Mouse (Mus musculus) CH12.LX (cell line): Measurements from ENCODE around the gene Acot7. TPM values are rescaled to one million over a fixed set of nuclear protein-coding genes. Genes with fewer than 3 reads are reported as not detected.
A peak's percentile ranks its signal among the peaks of the same experiment; 100 is the strongest.

ENCODE experiments used
- DNase-seq: peaks from one replicate; pipeline ENCODE4 v3.0.0-alpha.2; 2013; ENCODE audit errors: extremely low read depth
- H3K27ac ChIP-seq: 2 replicates; pipeline ENCODE4 v1.5.1; 2012; ENCODE audit warnings: low read depth, mild to moderate bottlenecking, control low read depth, moderate library complexity; ENCODE audit not compliant: insufficient read depth
- H3K27me3 ChIP-seq: replicated peaks from 2 replicates; pipeline ENCODE3; 2012; ENCODE audit warnings: inconsistent platforms
- H3K36me3 ChIP-seq, 2 experiments: replicated peaks in 1 of 2; 2 replicates each; pipeline versions ENCODE3 to v1.6.1; 2012; ENCODE audit warnings: inconsistent platforms in 1 of 2, low read length in 1 of 2, mild to moderate bottlenecking in 1 of 2, mixed read lengths in 1 of 2, moderate library complexity in 1 of 2; ENCODE audit not compliant: control insufficient read depth in 1 of 2, insufficient read depth in 1 of 2
- H3K4me1 ChIP-seq, 2 experiments: 2 replicates each; pipeline ENCODE4 v1.6.1; 2012; ENCODE audit warnings: inconsistent platforms in 1 of 2, moderate library complexity in 1 of 2; ENCODE audit not compliant: insufficient read depth in 2 of 2, control insufficient read depth in 1 of 2
- H3K4me2 ChIP-seq: 2 replicates; pipeline ENCODE4 v1.6.1; 2012; ENCODE audit warnings: low read depth, mild to moderate bottlenecking, control low read depth; ENCODE audit not compliant: poor library complexity, insufficient read depth, severe bottlenecking
- H3K4me3 ChIP-seq, 3 experiments: fragments of 150-350 bp in 1 of 3; sonication (generic) in 1 of 3; replicated peaks in 1 of 3; 2 replicates each; pipeline versions ENCODE3 to v1.5.1; 2011 to 2012; ENCODE audit warnings: low read depth in 2 of 3, low read length in 2 of 3, mild to moderate bottlenecking in 2 of 3, moderate library complexity in 2 of 3, control low read depth in 1 of 3, improper control_type of control experiment in 1 of 3, inconsistent platforms in 1 of 3, mixed read lengths in 1 of 3; ENCODE audit not compliant: poor library complexity in 1 of 3
- H3K79me2 ChIP-seq: replicated peaks from 2 replicates; pipeline ENCODE4 v1.6.1; 2012; ENCODE audit warnings: mild to moderate bottlenecking, moderate library complexity; ENCODE audit not compliant: control insufficient read depth, poor library complexity, insufficient read depth, severe bottlenecking; ENCODE audit errors: extremely low read depth
- H3K9ac ChIP-seq: 2 replicates; pipeline ENCODE4 v1.6.1; 2012; ENCODE audit warnings: low read depth, mild to moderate bottlenecking, control low read depth, moderate library complexity; ENCODE audit not compliant: insufficient read depth
- H3K9me3 ChIP-seq: replicated peaks from 2 replicates; pipeline ENCODE3; 2012; ENCODE audit warnings: low read length, inconsistent platforms, mixed read lengths
- BHLHE40 ChIP-seq: IDR thresholded peaks from 2 replicates; pipeline ENCODE4 v1.6.1; 2011; ENCODE audit warnings: mild to moderate bottlenecking, low read depth, low read length, improper control_type of control experiment
- CHD1 ChIP-seq: IDR thresholded peaks from 2 replicates; pipeline ENCODE4 v1.6.1; 2012; ENCODE audit warnings: low read depth, low read length, improper control_type of control experiment, inconsistent platforms
- CHD2 ChIP-seq: IDR thresholded peaks from 2 replicates; pipeline ENCODE4 v1.6.1; 2011; ENCODE audit warnings: low read length, improper control_type of control experiment
- E2F4 ChIP-seq: IDR thresholded peaks from 2 replicates; pipeline ENCODE4 v1.6.1; 2011; ENCODE audit warnings: low read depth, low read length, improper control_type of control experiment; ENCODE audit not compliant: insufficient replicate concordance
- ELF1 ChIP-seq: IDR thresholded peaks from 2 replicates; pipeline ENCODE4 v1.6.1; 2014; ENCODE audit warnings: low read depth, mild to moderate bottlenecking, inconsistent platforms, low read length, improper control_type of control experiment
- EP300 ChIP-seq: IDR thresholded peaks from 2 replicates; pipeline ENCODE4 v1.6.1; 2011; ENCODE audit warnings: low read length, improper control_type of control experiment
- GABPA ChIP-seq: IDR thresholded peaks from 2 replicates; pipeline ENCODE4 v1.6.1; 2012; ENCODE audit warnings: low read depth, low read length, improper control_type of control experiment, inconsistent platforms; ENCODE audit not compliant: insufficient replicate concordance
- HCFC1 ChIP-seq: IDR thresholded peaks from 2 replicates; pipeline ENCODE4 v1.6.1; 2012; ENCODE audit warnings: low read depth, mild to moderate bottlenecking, inconsistent platforms, low read length, improper control_type of control experiment
- IRF4 ChIP-seq: IDR thresholded peaks from 2 replicates; pipeline ENCODE4 v1.6.1; 2014; ENCODE audit warnings: low read depth, mild to moderate bottlenecking, inconsistent platforms, low read length, improper control_type of control experiment
- JUN ChIP-seq: IDR thresholded peaks from 2 replicates; pipeline ENCODE4 v1.6.1; 2011; ENCODE audit warnings: low read depth, mild to moderate bottlenecking, low read length, improper control_type of control experiment, moderate library complexity; ENCODE audit not compliant: insufficient read depth
- JUND ChIP-seq: conservative IDR thresholded peaks from 2 replicates; pipeline ENCODE4 v1.6.1; 2011; ENCODE audit warnings: low read depth, low read length, improper control_type of control experiment
- MAZ ChIP-seq: IDR thresholded peaks from 2 replicates; pipeline ENCODE4 v1.6.1; 2012; ENCODE audit warnings: low read depth, mild to moderate bottlenecking, inconsistent platforms, low read length, improper control_type of control experiment, moderate library complexity
- MEF2A ChIP-seq: IDR thresholded peaks from 2 replicates; pipeline ENCODE4 v1.6.1; 2014; ENCODE audit warnings: low read depth, mild to moderate bottlenecking, inconsistent platforms, low read length, improper control_type of control experiment, borderline replicate concordance
- MXI1 ChIP-seq: IDR thresholded peaks from 2 replicates; pipeline ENCODE4 v1.6.1; 2011; ENCODE audit warnings: mild to moderate bottlenecking, low read depth, low read length, improper control_type of control experiment
- NELFE ChIP-seq: IDR thresholded peaks from 2 replicates; pipeline ENCODE4 v1.6.1; 2011; ENCODE audit warnings: low read depth, low read length, improper control_type of control experiment
- NRF1 ChIP-seq: IDR thresholded peaks from 2 replicates; pipeline ENCODE4 v1.6.1; 2014; ENCODE audit warnings: low read depth, mild to moderate bottlenecking, inconsistent platforms, low read length, improper control_type of control experiment, moderate library complexity
- RAD21 ChIP-seq: IDR thresholded peaks from 2 replicates; pipeline ENCODE4 v1.6.1; 2011; ENCODE audit warnings: low read depth, mild to moderate bottlenecking, low read length, improper control_type of control experiment, moderate library complexity
- SIN3A ChIP-seq: IDR thresholded peaks from 2 replicates; pipeline ENCODE4 v1.6.1; 2012; ENCODE audit warnings: low read length, improper control_type of control experiment, inconsistent platforms
- TBP ChIP-seq: conservative IDR thresholded peaks from 2 replicates; pipeline ENCODE4 v1.6.1; 2011; ENCODE audit warnings: low read depth, low read length, improper control_type of control experiment
- TCF12 ChIP-seq: IDR thresholded peaks from 2 replicates; pipeline ENCODE4 v1.6.1; 2014; ENCODE audit warnings: low read depth, mild to moderate bottlenecking, inconsistent platforms, low read length, improper control_type of control experiment
- UBTF ChIP-seq: IDR thresholded peaks from 2 replicates; pipeline ENCODE4 v1.6.1; 2012; ENCODE audit warnings: low read depth, mild to moderate bottlenecking, inconsistent platforms, low read length, improper control_type of control experiment, moderate library complexity
- USF1 ChIP-seq: IDR thresholded peaks from 2 replicates; pipeline ENCODE4 v1.6.1; 2014; ENCODE audit warnings: low read depth, mild to moderate bottlenecking, inconsistent platforms, low read length, improper control_type of control experiment
- ZMIZ1 ChIP-seq: IDR thresholded peaks from 2 replicates; pipeline ENCODE4 v1.6.1; 2012; ENCODE audit warnings: low read depth, mild to moderate bottlenecking, inconsistent platforms, low read length, improper control_type of control experiment
- dilution Hi-C: fragments of 300-500 bp; cut with MboI; formaldehyde crosslinking; loops from 2 replicates; pipeline ENCODE4 v1.14.3; 2020; ENCODE audit warnings: low sequenced_read_pairs; ENCODE audit not compliant: extremely low pct_unique_long_range_greater_than_20kb, extremely low pct_ligation_motif_present
- in situ Hi-C: fragments of 300-500 bp; cut with MboI; formaldehyde crosslinking; loops from 3 replicates; pipeline ENCODE4 v1.14.3; 2019; ENCODE audit warnings: low sequenced_read_pairs, low pct_ligation_motif_present, low pct_unique_long_range_greater_than_20kb, mixed read lengths
- polyA plus RNA-seq: library from polyadenylated mRNA; unstranded; fragments of >175 nt; gene quantifications from 2 replicates; pipeline ENCODE4 v1.2.1, GENCODE M21; 2012; ENCODE audit warnings: low read depth; ENCODE audit not compliant: insufficient read length
- total RNA-seq, 2 experiments: library from RNA; depleted of rRNA; stranded (reverse); fragments of 300-350 nt in 1 of 2; fragments of >200 nt in 1 of 2; gene quantifications; 2 replicates each; pipeline ENCODE4 v1.2.3; 2012 to 2014

Gene Acot7
- total and polyA plus RNA-seq, 3 experiments, result 29.0 to 71.1 (median 61.6) TPM

GRCm38 (mm10) chr4:152273191-152273590 lies 95.3 kb downstream of the Acot7 start:
- dilution Hi-C loops, result no loop called here
- Histone ChIP-seq H3K36me3 (peaks cover 0 to 12% of the 10 kb centered on the region in 2 experiments), H3K4me3 (no peak overlapping the region), H3K27ac (no peak overlapping the region), H3K4me2 (no peak overlapping the region), H3K9me3 (peaks cover 2% of the 10 kb centered on the region), H3K27me3 (no peaks in the 10 kb centered on the region), H3K79me2 (no peaks in the 10 kb centered on the region), H3K9ac (no peak overlapping the region), H3K4me1 (peaks cover 45 to 56% of the 10 kb centered on the region in 2 experiments)
- no peak for DNase-seq
- in situ Hi-C loops, result no loop called here
- TF ChIP-seq E2F4 (no peak), TBP (no peak), TCF12 (no peak), UBTF (no peak), NELFE (no peak), NRF1 (no peak), GABPA (no peak), MAZ (no peak)

GRCm38 (mm10) chr4:152273621-152274236 lies 95.8 kb downstream of the Acot7 start, which contains the start of gene Gpr153:
Gene Gpr153 (plus strand): TSS chr4:152274232.
- DNase-seq, result no peak
- Histone ChIP-seq H3K36me3 (peaks cover 0 to 7% of the 10 kb centered on the region in 2 experiments), H3K27me3 (no peaks in the 10 kb centered on the region), H3K79me2 (no peaks in the 10 kb centered on the region), H3K9me3 (peaks cover 2% of the 10 kb centered on the region)
- in situ Hi-C loops, result no loop called here
- dilution Hi-C loops, result no loop called here
- TF ChIP-seq RAD21 (no peak), JUND (no peak)
- TF ChIP-seq, all 38 proteins: peak for 0
- Histone ChIP-seq H3K4me1 (peaks cover 45 to 51% of the 10 kb centered on the region in 2 experiments), H3K9ac (no peak within 1 kb of the TSS), H3K4me3 (peak within 1 kb of the TSS in 1 of 3 experiments; percentile 45), H3K4me2 (no peak within 1 kb of the TSS), H3K27ac (no peak within 1 kb of the TSS)

GRCm38 (mm10) chr4:152274681-152275131 lies 96.8 kb downstream of the Acot7 start:
- no peaks in the 10 kb centered on the region for H3K27me3 ChIP-seq
- H3K9ac ChIP-seq, result no peak overlapping the region
- peaks cover 37 to 41% of the 10 kb centered on the region in 2 experiments for H3K4me1 ChIP-seq
- DNase-seq, result no peak
- H3K9me3 ChIP-seq, result peaks cover 2% of the 10 kb centered on the region
- dilution Hi-C loops, result no loop called here
- in situ Hi-C loops, result loop anchor here (25.0 kb wide), 1 partner anchor 1838 kb away; no protein-coding TSS in a partner anchor
- H3K27ac ChIP-seq, result no peak overlapping the region
- no peak overlapping the region for H3K4me2 ChIP-seq
- TF ChIP-seq MXI1 (no peak), EP300 (no peak), TBP (no peak), CHD1 (no peak), TCF12 (no peak), IRF4 (no peak), JUND (no peak), ZMIZ1 (no peak), CHD2 (no peak), HCFC1 (no peak), JUN (no peak), SIN3A (no peak), ELF1 (no peak), GABPA (no peak), USF1 (no peak), E2F4 (no peak), MAZ (no peak), MEF2A (no peak), BHLHE40 (no peak)
- H3K79me2 ChIP-seq, result no peaks in the 10 kb centered on the region
- peaks cover 0 to 11% of the 10 kb centered on the region in 2 experiments for H3K36me3 ChIP-seq
- H3K4me3 ChIP-seq, result peak overlapping the region in 1 of 3 experiments; percentile 45
